Mouse (Mus musculus) testis, adult 2 months (tissue): ENCODE data around the gene Bcat1.

Source experiments
- CTCF ChIP-seq: fragments of 200-500 bp; IDR thresholded peaks from 2 replicates; pipeline ENCODE4 v1.5.1; 2012; ENCODE audit warnings: low read depth, mild to moderate bottlenecking, inconsistent platforms, low read length, moderate library complexity; ENCODE audit not compliant: control insufficient read depth, insufficient read depth, insufficient replicate concordance
- POLR2A ChIP-seq: fragments of 200-500 bp; IDR thresholded peaks from 2 replicates; pipeline ENCODE4 v1.6.1; 2012; ENCODE audit warnings: low read depth, mild to moderate bottlenecking, inconsistent platforms, low read length, moderate library complexity; ENCODE audit not compliant: control insufficient read depth

DNA sequence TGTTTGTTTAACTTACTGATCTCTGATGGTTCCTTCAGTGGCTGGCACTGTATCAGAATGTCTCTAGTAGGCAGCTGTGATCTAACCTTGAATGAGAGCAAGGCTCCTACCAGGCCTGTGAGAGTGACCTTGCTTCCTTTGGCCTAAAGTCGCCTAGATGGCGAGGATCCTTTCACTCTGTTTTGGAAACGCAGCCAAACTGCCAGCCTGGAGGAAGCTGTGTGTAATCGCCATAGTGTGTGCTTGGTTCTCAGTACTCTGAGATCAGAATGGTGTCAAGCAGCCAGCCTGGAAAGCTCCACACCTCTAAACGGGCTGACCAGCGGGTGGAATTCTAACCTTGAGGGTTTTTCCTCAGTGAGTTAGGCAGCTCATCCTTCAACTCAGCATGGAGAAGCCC is 36.9 kb upstream of the Bcat1 start:
- no peak for TF ChIP-seq CTCF
- TF ChIP-seq POLR2A: no peak
